Mouse (Mus musculus) olfactory bulb, adult 2 months (tissue): ENCODE results near the gene Tmem170.
A peak's percentile ranks its signal among the peaks of the same experiment; 100 is the strongest.

Experiments
- CTCF ChIP-seq: fragments of 200-500 bp; IDR thresholded peaks from 2 replicates; pipeline ENCODE4 v1.5.1; 2012; ENCODE audit warnings: low read depth, mild to moderate bottlenecking, low read length, moderate library complexity; ENCODE audit not compliant: insufficient read depth
- POLR2A ChIP-seq: fragments of 200-500 bp; IDR thresholded peaks from 2 replicates; pipeline ENCODE4 v1.6.1; 2012; ENCODE audit warnings: mild to moderate bottlenecking, low read depth, low read length, moderate library complexity; ENCODE audit not compliant: insufficient read depth

DNA sequence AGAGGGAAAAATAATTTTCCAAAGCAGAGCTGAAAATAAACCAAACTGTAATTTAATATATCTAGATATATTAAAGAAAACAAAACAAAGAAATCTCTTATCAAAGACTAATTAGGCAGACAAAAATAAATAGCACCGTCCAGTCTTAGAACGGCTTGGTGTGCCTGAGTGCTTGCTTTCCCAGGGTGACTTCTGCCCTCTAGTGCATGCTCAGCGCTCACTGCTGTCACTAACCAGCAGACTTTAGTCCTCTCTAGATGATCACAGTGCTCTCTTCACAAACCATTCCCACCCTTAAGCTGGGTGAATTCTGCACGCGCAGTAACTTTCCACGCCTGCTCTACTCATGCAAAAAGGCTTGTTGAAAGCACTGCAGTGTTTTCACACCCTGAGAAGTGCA is 51.3 kb downstream of the Tmem170 start:
- TF ChIP-seq POLR2A (no peak), CTCF (0 out of 2 replicates have a peak, but pooled peaks have one; percentile 21)
